Mouse (Mus musculus) neural tube, embryonic 11.5 days (tissue): ENCODE data around the gene Ppp4c. TPM values are rescaled to one million over a fixed set of nuclear protein-coding genes. Genes with fewer than 3 reads are reported as not detected.

Source experiments
- ATAC-seq: fragments of 200-750 bp; cut with Nextera tagmentation; 2 replicates; pipeline ENCODE4 v1.8.0; 2017; ENCODE audit warnings: moderate number of reproducible peaks, mild to moderate bottlenecking, moderate TSS enrichment, moderate library complexity; ENCODE audit not compliant: insufficient read depth, low FRiP score, low TSS enrichment
- DNase-seq: peaks from one replicate; pipeline ENCODE4 v3.0.0-alpha.2; 2015; ENCODE audit warnings: low spot score
- H3K27ac ChIP-seq: fragments of 300-500 bp; sonication (generic); 2 replicates; pipeline ENCODE4 v1.5.1; 2014; ENCODE audit warnings: low read depth, mild to moderate bottlenecking, low read length
- H3K27me3 ChIP-seq: fragments of 300-500 bp; sonication (generic); 2 replicates; pipeline ENCODE4 v1.6.1; 2014; ENCODE audit warnings: mild to moderate bottlenecking, low read length, mixed read lengths; ENCODE audit not compliant: control insufficient read depth, insufficient read depth
- H3K36me3 ChIP-seq: fragments of 300-500 bp; sonication (generic); 2 replicates; pipeline ENCODE4 v1.6.1; 2014; ENCODE audit warnings: mild to moderate bottlenecking, low read length, moderate library complexity, mixed read lengths; ENCODE audit not compliant: control insufficient read depth, insufficient read depth
- H3K4me1 ChIP-seq: fragments of 300-500 bp; sonication (generic); 2 replicates; pipeline ENCODE4 v1.6.1; 2014; ENCODE audit warnings: low read length, mixed read lengths; ENCODE audit not compliant: control insufficient read depth, insufficient read depth
- H3K4me2 ChIP-seq: fragments of 300-500 bp; sonication (generic); 2 replicates; pipeline ENCODE4 v1.6.1; 2014; ENCODE audit warnings: low read depth, mild to moderate bottlenecking, moderate library complexity
- H3K4me3 ChIP-seq: fragments of 300-500 bp; sonication (generic); 2 replicates; pipeline ENCODE4 v1.5.1; 2014; ENCODE audit warnings: low read depth, low read length
- H3K9ac ChIP-seq: fragments of 300-500 bp; sonication (generic); 2 replicates; pipeline ENCODE4 v1.6.1; 2014; ENCODE audit warnings: mild to moderate bottlenecking, low read length
- H3K9me3 ChIP-seq: fragments of 300-500 bp; sonication (generic); 2 replicates; pipeline ENCODE4 v1.6.1; 2016; ENCODE audit warnings: low read length; ENCODE audit not compliant: control insufficient read depth
- WGBS: fragments of 180-500 bp; shearing (Covaris S2); extraction: QIAGEN DNeasy Blood & Tissue Kit; methylation state at CpG from one replicate; pipeline ENCODE4 v1.1.7; 2014; 5-methylcytosine and 5-hydroxymethylcytosine counted together
- polyA plus RNA-seq: library from polyadenylated mRNA; unstranded; fragments of >200 nt; fragmentation: Nextera tagmentation; extraction: Ambion mirVana; gene quantifications from 2 replicates; pipeline ENCODE4 v1.2.1, GENCODE M21; 2014

Ppp4c gene
- polyA plus RNA-seq: 318 and 344 TPM in 2 replicates

DNA sequence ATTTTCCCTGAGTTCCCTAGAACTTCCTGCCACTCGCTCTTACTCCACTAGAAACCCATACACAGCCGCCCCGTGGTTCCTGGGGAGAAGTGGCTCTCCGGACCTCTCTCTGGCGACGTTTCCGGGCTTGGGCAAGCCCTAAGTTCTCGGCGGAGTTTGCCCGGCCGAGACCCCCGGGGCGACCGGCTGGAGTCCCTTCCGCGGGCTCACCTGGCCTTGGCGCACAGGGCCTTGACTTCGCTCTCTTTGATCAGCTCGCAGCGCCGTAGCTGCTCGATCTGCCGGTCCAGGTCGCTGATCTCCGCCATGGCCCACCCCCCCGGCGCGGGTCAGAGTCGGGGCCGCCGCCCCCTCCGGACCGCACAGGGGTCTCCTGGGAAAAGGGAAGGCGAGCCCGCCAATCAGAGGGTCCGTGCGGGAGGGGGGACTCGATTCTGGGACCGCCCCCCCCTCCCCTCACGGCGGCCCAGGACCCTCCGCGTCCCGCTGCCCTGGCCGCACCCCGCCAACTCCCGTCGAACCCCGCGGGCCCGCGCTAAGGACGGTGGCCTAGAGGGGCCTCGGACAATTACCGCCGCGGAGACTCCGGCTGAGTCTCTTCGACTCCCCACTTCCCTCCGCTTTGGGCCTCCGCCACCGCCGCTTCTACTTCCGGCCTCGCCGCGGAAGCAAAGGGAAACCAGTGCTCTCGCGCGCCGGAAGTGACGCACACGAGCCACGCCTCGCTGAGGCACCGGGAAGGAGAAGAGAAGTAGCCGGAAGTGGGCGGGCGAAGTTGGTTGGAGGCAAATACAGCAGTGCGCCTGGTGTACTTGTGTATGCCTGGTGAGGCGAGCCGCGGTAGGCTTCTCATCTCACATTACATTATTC lies at the start of gene Ppp4c:
Gene Ppp4c (minus strand): TSS at position 646 of the 870 bp plus-strand sequence.
- Histone ChIP-seq H3K4me1 (peaks cover 7% of the 10 kb centered on the region; the same call in 1 of the 2 replicates), H3K9ac (peak within 1 kb of the TSS; percentile 92), H3K9me3 (no peaks in the 10 kb centered on the region), H3K36me3 (peaks cover 22% of the 10 kb centered on the region), H3K4me3 (peak within 1 kb of the TSS; percentile 87), H3K27ac (peak within 1 kb of the TSS; percentile 89), H3K4me2 (peak within 1 kb of the TSS; percentile 72), H3K27me3 (no peaks in the 10 kb centered on the region)
- DNase-seq (peak; percentile 100), ATAC-seq (peak; percentile 93)
- under 1% methylated on average over 73 of the region's 83 CpGs for WGBS

DNA sequence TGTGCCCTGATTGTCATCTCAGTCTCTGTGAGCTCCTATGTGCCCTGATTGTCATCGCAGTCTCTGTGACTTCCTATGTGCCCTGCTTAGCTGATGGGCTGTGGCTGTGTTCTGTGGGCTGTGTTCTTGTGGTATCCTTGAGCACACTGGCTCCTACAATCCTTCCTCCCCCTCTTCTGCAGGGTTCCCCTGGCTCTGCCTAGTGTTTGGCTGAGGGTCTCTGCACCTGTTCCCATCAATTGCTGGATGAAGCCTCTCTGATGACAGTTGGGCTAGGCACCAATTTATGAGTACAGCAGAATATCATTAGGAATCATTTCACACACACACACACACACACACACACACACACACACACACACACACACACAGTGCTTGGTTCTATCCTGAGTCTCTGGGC lies 41.0 kb upstream of the Ppp4c start:
- ATAC-seq (no peak), DNase-seq (no peak)
- Histone ChIP-seq H3K27ac (no peak overlapping the region), H3K27me3 (no peaks in the 10 kb centered on the region), H3K9me3 (no peaks in the 10 kb centered on the region), H3K36me3 (no peaks in the 10 kb centered on the region), H3K4me1 (no peaks in the 10 kb centered on the region), H3K4me2 (no peak overlapping the region), H3K4me3 (no peak overlapping the region), H3K9ac (no peak overlapping the region)
- 96% methylated on average over 1 of the region's 1 CpGs for WGBS

DNA sequence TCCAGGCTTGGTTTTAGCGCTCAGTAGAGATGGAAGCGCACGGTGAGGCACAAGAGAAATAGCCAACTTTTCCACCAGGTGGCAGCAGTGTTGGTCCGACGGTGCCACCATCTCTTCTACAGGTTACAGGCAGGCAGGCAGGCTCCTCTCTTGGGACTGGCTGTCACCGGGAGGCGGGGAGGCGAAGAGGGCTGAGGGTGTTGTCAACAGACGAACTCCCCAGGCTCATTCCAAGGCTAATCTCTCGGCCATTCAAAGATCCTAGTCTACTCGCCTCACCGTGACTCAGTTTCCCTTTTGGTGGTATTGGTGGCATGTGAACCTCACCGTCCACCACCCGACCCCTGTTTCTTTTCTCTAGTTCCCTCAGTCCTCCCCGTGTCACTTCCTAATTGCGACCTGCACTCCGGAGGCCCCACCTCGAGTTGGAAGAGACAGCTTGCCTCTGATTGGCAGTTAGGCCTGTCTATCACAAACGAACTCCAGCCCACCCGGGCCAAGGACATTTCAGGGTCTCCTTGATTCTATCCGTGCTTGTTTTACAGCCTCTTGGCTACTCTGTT lies 39.8 kb upstream of the Ppp4c start:
- Histone ChIP-seq H3K9ac (no peak overlapping the region), H3K36me3 (no peaks in the 10 kb centered on the region), H3K4me1 (no peaks in the 10 kb centered on the region), H3K27ac (no peak overlapping the region), H3K27me3 (no peaks in the 10 kb centered on the region), H3K9me3 (no peaks in the 10 kb centered on the region), H3K4me3 (0 out of 2 replicates have a peak overlapping the region, but pooled peaks have one; percentile 11), H3K4me2 (peak overlapping the region; percentile 36)
- DNase-seq (peak; percentile 82), ATAC-seq (peak; percentile 81)
- WGBS: 1% methylated on average over 21 of the region's 21 CpGs

DNA sequence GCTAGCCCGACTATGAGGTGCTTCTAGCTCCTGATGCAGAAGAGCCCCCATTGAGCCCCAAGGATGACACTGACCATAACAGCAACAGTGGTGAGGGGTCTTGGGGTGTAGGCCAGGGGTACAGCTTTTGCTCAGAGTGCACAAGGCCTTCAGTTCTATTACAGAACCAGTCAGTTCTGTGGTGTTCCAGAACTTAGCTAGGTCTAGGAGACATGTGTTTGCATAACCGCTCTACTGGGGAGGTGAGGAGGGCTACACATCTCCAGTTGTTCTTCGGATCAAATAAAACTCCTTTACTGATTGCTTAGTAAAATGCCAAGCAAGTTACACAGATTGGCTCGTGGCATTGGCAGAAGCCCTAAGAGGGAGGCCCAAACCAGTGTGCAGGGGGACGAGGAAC lies 39.2 kb upstream of the Ppp4c start, which contains the start of gene 4930451I11Rik:
Gene 4930451I11Rik (minus strand): TSS at position 101 of the 400 bp plus-strand sequence.
- H3K36me3 ChIP-seq: no peaks in the 10 kb centered on the region
- no peak for ATAC-seq
- peak within 1 kb of the TSS; percentile 36 for H3K4me2 ChIP-seq
- H3K27ac ChIP-seq: no peak within 1 kb of the TSS
- no peaks in the 10 kb centered on the region for H3K27me3 ChIP-seq
- no peaks in the 10 kb centered on the region for H3K9me3 ChIP-seq
- DNase-seq: no peak
- WGBS: 64% methylated on average over 5 of the region's 5 CpGs
- no peak within 1 kb of the TSS for H3K9ac ChIP-seq
- 0 out of 2 replicates have a peak within 1 kb of the TSS, but pooled peaks have one; percentile 11 for H3K4me3 ChIP-seq
- H3K4me1 ChIP-seq: no peaks in the 10 kb centered on the region

DNA sequence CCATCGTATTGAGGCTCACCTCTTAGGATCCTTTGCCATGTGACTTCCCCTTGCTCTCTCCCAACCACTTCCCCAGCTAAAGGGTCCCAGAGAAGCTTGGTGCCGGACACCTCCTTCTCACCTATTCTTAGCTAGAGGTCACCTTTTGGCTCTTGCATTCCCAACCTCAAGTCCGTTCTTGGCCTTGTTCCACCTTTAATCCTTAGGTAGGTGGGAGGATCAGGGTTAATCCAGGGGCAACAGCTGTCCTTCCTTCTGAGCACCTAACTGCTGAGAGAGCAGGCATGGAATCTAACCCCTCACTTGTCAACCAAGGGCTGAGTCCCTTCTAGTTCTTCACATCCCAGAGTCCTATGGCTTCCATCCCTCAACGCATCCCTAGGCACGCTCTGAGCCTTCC lies 33.7 kb upstream of the Ppp4c start:
- ATAC-seq: no peak
- Histone ChIP-seq H3K4me2 (no peak overlapping the region), H3K36me3 (no peaks in the 10 kb centered on the region), H3K27me3 (peaks cover 5% of the 10 kb centered on the region; the same call in 1 of the 2 replicates), H3K27ac (no peak overlapping the region), H3K9ac (no peak overlapping the region), H3K9me3 (no peaks in the 10 kb centered on the region), H3K4me3 (no peak overlapping the region), H3K4me1 (peaks cover 12% of the 10 kb centered on the region)
- DNase-seq: no peak
- WGBS: 72% methylated on average over 5 of the region's 5 CpGs

DNA sequence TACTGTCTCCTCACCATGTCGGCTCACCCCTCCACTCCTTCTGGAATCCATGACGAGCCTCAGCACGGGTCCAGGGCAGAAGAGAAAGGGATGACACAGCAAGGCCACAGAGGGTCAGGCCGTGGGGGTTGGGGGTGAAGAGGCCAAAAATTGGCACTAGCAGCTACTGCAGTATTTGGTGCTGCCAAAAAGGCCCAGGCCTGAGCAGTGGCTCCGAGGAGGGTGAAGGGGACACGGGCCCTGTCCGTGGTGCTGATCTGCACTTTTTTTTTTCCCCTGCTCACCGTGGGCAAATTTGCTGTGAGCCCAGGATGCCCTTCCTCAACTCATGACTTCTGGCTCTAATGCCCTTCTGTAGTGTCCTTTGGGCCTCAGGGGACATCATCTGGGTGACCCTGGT lies 33.1 kb upstream of the Ppp4c start:
- no peak overlapping the region for H3K4me3 ChIP-seq
- H3K27me3 ChIP-seq: peaks cover 5% of the 10 kb centered on the region; the same call in 1 of the 2 replicates
- H3K36me3 ChIP-seq: no peaks in the 10 kb centered on the region
- WGBS: 19% methylated on average over 8 of the region's 8 CpGs
- ATAC-seq (no peak), DNase-seq (peak; percentile 47)
- H3K27ac ChIP-seq: no peak overlapping the region
- no peak overlapping the region for H3K4me2 ChIP-seq
- H3K9me3 ChIP-seq: no peaks in the 10 kb centered on the region
- peaks cover 12% of the 10 kb centered on the region for H3K4me1 ChIP-seq
- H3K9ac ChIP-seq: no peak overlapping the region

- peaks cover 5% of the 10 kb centered on the region; the same call in 1 of the 2 replicates for H3K27me3 ChIP-seq
- 0 out of 2 replicates have a peak overlapping the region, but pooled peaks have one; percentile 62 for H3K27ac ChIP-seq
- peak overlapping the region; percentile 75 for H3K4me2 ChIP-seq
Observed at GRCm38 (mm10) chr7:126823940-126824339, 31.6 kb upstream of the Ppp4c start.

GRCm38 (mm10) chr7:126823202-126823711 lies 31.0 kb upstream of the Ppp4c start:
- H3K4me2 ChIP-seq: peak overlapping the region; percentile 75
- no peaks in the 10 kb centered on the region for H3K9me3 ChIP-seq
- peak overlapping the region; percentile 46 for H3K4me3 ChIP-seq
- H3K27ac ChIP-seq: peak overlapping the region; percentile 62
- no peaks in the 10 kb centered on the region for H3K36me3 ChIP-seq
- peaks cover 5% of the 10 kb centered on the region; the same call in 1 of the 2 replicates for H3K27me3 ChIP-seq
- H3K9ac ChIP-seq: peak overlapping the region; percentile 71
- WGBS: 0% methylated on average over 14 of the region's 19 CpGs
- DNase-seq: peak; percentile 64
- peak; percentile 72 for ATAC-seq
- H3K4me1 ChIP-seq: peaks cover 12% of the 10 kb centered on the region

More at GRCm38 (mm10) chr7:126823940-126824339, 31.6 kb upstream of the Ppp4c start:
- H3K4me1 ChIP-seq: peaks cover 12% of the 10 kb centered on the region
- peak overlapping the region; percentile 46 for H3K4me3 ChIP-seq
- H3K9me3 ChIP-seq: no peaks in the 10 kb centered on the region
- WGBS: 10% methylated on average over 10 of the region's 10 CpGs
- H3K36me3 ChIP-seq: no peaks in the 10 kb centered on the region
- ATAC-seq (0 out of 2 replicates have a peak, but pooled peaks have one; percentile 2), DNase-seq (no peak)
- peak overlapping the region; percentile 71 for H3K9ac ChIP-seq
